Mouse (Mus musculus) heart, postnatal 0 days (tissue): ENCODE measurements around the gene Insc. TPM values are rescaled to one million over a fixed set of nuclear protein-coding genes. Genes with fewer than 3 reads are reported as not detected.

ENCODE experiments used
- ATAC-seq: fragments of 200-750 bp; cut with Nextera tagmentation; 2 replicates; pipeline ENCODE4 v1.8.0; 2017; ENCODE audit warnings: low read depth, moderate number of reproducible peaks, moderate library complexity; ENCODE audit not compliant: insufficient read depth
- DNase-seq: peaks from one replicate; pipeline ENCODE4 v3.0.0-alpha.2; 2016; ENCODE audit warnings: low spot score
- H3K27ac ChIP-seq: fragments of 300-500 bp; sonication (generic); 2 replicates; pipeline ENCODE4 v1.5.1; 2014; ENCODE audit warnings: low read depth, mild to moderate bottlenecking
- H3K27me3 ChIP-seq: fragments of 300-500 bp; sonication (generic); 2 replicates; pipeline ENCODE4 v1.6.1; 2014; ENCODE audit warnings: low read length, mixed read lengths; ENCODE audit not compliant: control insufficient read depth, insufficient read depth
- H3K36me3 ChIP-seq: fragments of 300-500 bp; sonication (generic); replicated peaks from 2 replicates; pipeline ENCODE4 v1.6.1; 2014; ENCODE audit warnings: low read length, mixed read lengths; ENCODE audit not compliant: control insufficient read depth, insufficient read depth
- H3K4me1 ChIP-seq: fragments of 300-500 bp; sonication (generic); 2 replicates; pipeline ENCODE4 v1.6.1; 2014; ENCODE audit warnings: antibody characterized with exemption; ENCODE audit not compliant: control insufficient read depth, insufficient read depth
- H3K4me2 ChIP-seq: fragments of 300-500 bp; sonication (generic); 2 replicates; pipeline ENCODE4 v1.6.1; 2014; ENCODE audit warnings: low read depth, mild to moderate bottlenecking, low read length, moderate library complexity
- H3K4me3 ChIP-seq: fragments of 300-500 bp; sonication (generic); 2 replicates; pipeline ENCODE4 v1.5.1; 2014; ENCODE audit warnings: low read depth, low read length
- H3K9ac ChIP-seq: fragments of 300-500 bp; sonication (generic); replicated peaks from 2 replicates; pipeline ENCODE4 v1.6.1; 2014; ENCODE audit warnings: low read depth, low read length, mixed read lengths
- H3K9me3 ChIP-seq: fragments of 300-500 bp; sonication (generic); replicated peaks from 2 replicates; pipeline ENCODE4 v1.6.1; 2016; ENCODE audit warnings: low read length; ENCODE audit not compliant: control insufficient read depth
- CTCF ChIP-seq: IDR thresholded peaks from 2 replicates; pipeline ENCODE4 v1.5.1; 2016; ENCODE audit warnings: antibody characterized with exemption, control low read depth, low read depth
- EP300 ChIP-seq: IDR thresholded peaks from 2 replicates; pipeline ENCODE4 v1.6.1; 2016; ENCODE audit warnings: antibody characterized with exemption, low read depth
- WGBS: fragments of 180-500 bp; shearing (Covaris S2); extraction: QIAGEN DNeasy Blood & Tissue Kit; methylation state at CpG from one replicate; pipeline ENCODE4 v1.1.7; 2014; 5-methylcytosine and 5-hydroxymethylcytosine counted together
- polyA plus RNA-seq: library from polyadenylated mRNA; unstranded; fragments of >200 nt; fragmentation: Nextera tagmentation; extraction: Ambion mirVana; gene quantifications from 2 replicates; pipeline ENCODE4 v1.2.1, GENCODE M21; 2015
- total RNA-seq: library from RNA; depleted of rRNA; stranded (reverse); fragments of >200 nt; gene quantifications from 2 replicates; pipeline ENCODE4 v1.2.3, GENCODE M21; 2014; ENCODE audit warnings: low replicate concordance; rRNA removed

Gene Insc
- total and polyA plus RNA-seq, 2 experiments from 2014 or later = 3.2 to 16.8 TPM

- Histone ChIP-seq H3K9ac (no peak overlapping the region), H3K27me3 (no peaks in the 10 kb centered on the region), H3K9me3 (no peaks in the 10 kb centered on the region), H3K4me2 (no peak overlapping the region), H3K27ac (no peak overlapping the region), H3K36me3 (no peaks in the 10 kb centered on the region), H3K4me1 (no peaks in the 10 kb centered on the region), H3K4me3 (no peak overlapping the region)
- no peak for DNase-seq
- no peak for TF ChIP-seq CTCF
- no peak for TF ChIP-seq EP300
- 82% methylated on average over 2 of the region's 2 CpGs for WGBS
- no peak for ATAC-seq
These were observed 140.1 kb downstream of the Insc start for GRCm38 (mm10) chr7:114883602-114884001.

- no peak for ATAC-seq
- DNase-seq = no peak
- no peaks in the 10 kb centered on the region for H3K27me3 ChIP-seq
- no peaks in the 10 kb centered on the region for H3K4me1 ChIP-seq
- H3K4me3 ChIP-seq = no peak overlapping the region
- no peak overlapping the region for H3K9ac ChIP-seq
- no peak overlapping the region for H3K27ac ChIP-seq
- H3K9me3 ChIP-seq = no peaks in the 10 kb centered on the region
- 81% methylated on average over 4 of the region's 4 CpGs for WGBS
- no peak overlapping the region for H3K4me2 ChIP-seq
- no peaks in the 10 kb centered on the region for H3K36me3 ChIP-seq
- TF ChIP-seq EP300 (no peak), CTCF (no peak)
These were observed 143.4 kb downstream of the Insc start for GRCm38 (mm10) chr7:114886933-114887332.

- ATAC-seq = no peak
- Histone ChIP-seq H3K27ac (no peak overlapping the region), H3K4me1 (no peaks in the 10 kb centered on the region), H3K4me2 (no peak overlapping the region), H3K36me3 (no peaks in the 10 kb centered on the region), H3K27me3 (no peaks in the 10 kb centered on the region), H3K9me3 (no peaks in the 10 kb centered on the region), H3K9ac (no peak overlapping the region), H3K4me3 (no peak overlapping the region)
- TF ChIP-seq EP300 (no peak), CTCF (no peak)
- DNase-seq = no peak
- WGBS = 76% methylated on average over 4 of the region's 4 CpGs
These were observed 146.7 kb downstream of the Insc start for GRCm38 (mm10) chr7:114890215-114890614.

- ATAC-seq (no peak), DNase-seq (no peak)
- Histone ChIP-seq H3K27me3 (no peaks in the 10 kb centered on the region), H3K4me2 (no peak overlapping the region), H3K4me1 (no peaks in the 10 kb centered on the region), H3K4me3 (no peak overlapping the region), H3K27ac (no peak overlapping the region), H3K9me3 (no peaks in the 10 kb centered on the region), H3K9ac (no peak overlapping the region), H3K36me3 (no peaks in the 10 kb centered on the region)
- TF ChIP-seq EP300 = no peak
These were observed 149.2 kb downstream of the Insc start for GRCm38 (mm10) chr7:114892618-114893257.

- Histone ChIP-seq H3K27me3 (no peaks in the 10 kb centered on the region), H3K4me1 (no peaks in the 10 kb centered on the region), H3K27ac (no peak overlapping the region), H3K9ac (no peak overlapping the region), H3K36me3 (no peaks in the 10 kb centered on the region), H3K4me3 (no peak overlapping the region), H3K4me2 (no peak overlapping the region), H3K9me3 (no peaks in the 10 kb centered on the region)
- ATAC-seq = no peak
- DNase-seq = peak; percentile 15
- no peak for TF ChIP-seq CTCF
- WGBS = 71% methylated on average over 1 of the region's 1 CpGs
These were observed 150.4 kb downstream of the Insc start for GRCm38 (mm10) chr7:114893889-114894288.

- Histone ChIP-seq H3K4me3 (no peak overlapping the region), H3K9ac (no peak overlapping the region), H3K4me1 (no peaks in the 10 kb centered on the region), H3K4me2 (no peak overlapping the region), H3K36me3 (no peaks in the 10 kb centered on the region), H3K27me3 (no peaks in the 10 kb centered on the region), H3K27ac (no peak overlapping the region), H3K9me3 (no peaks in the 10 kb centered on the region)
- DNase-seq = no peak
- 84% methylated on average over 15 of the region's 15 CpGs for WGBS
- ATAC-seq = no peak
- TF ChIP-seq EP300 (no peak), CTCF (no peak)
These were observed 153.6 kb downstream of the Insc start for GRCm38 (mm10) chr7:114896966-114897697.

Other genes with a start within 250 kb of the Insc start
- not detected in 2 replicates for gene Cyp2r1, start 180.7 kb upstream of the Insc start, total RNA-seq
- gene Cyp2r1, start 180.7 kb upstream of the Insc start, polyA plus RNA-seq = 1.2 TPM in 2 replicates
- 6.0 TPM in 1 of 2 replicates, not detected in the other for gene Calca, start 107.3 kb upstream of the Insc start, total RNA-seq
- 3.0 TPM in 2 replicates for gene Calca, start 107.3 kb upstream of the Insc start, polyA plus RNA-seq
- gene Calcb, start 25.1 kb upstream of the Insc start, total RNA-seq = 0.58 and 1.3 TPM in 2 replicates
- gene Calcb, start 25.1 kb upstream of the Insc start, polyA plus RNA-seq = 0.65 and 1.7 TPM in 2 replicates